Mouse (Mus musculus) heart, postnatal 0 days (tissue): ENCODE data around the gene Itpr2. TPM values are rescaled to one million over a fixed set of nuclear protein-coding genes. Genes with fewer than 3 reads are reported as not detected.

Source experiments
- ATAC-seq: fragments of 200-750 bp; cut with Nextera tagmentation; 2 replicates; pipeline ENCODE4 v1.8.0; 2017; ENCODE audit warnings: low read depth, moderate number of reproducible peaks, moderate library complexity; ENCODE audit not compliant: insufficient read depth
- DNase-seq: peaks from one replicate; pipeline ENCODE4 v3.0.0-alpha.2; 2016; ENCODE audit warnings: low spot score
- H3K27ac ChIP-seq: fragments of 300-500 bp; sonication (generic); 2 replicates; pipeline ENCODE4 v1.5.1; 2014; ENCODE audit warnings: low read depth, mild to moderate bottlenecking
- H3K27me3 ChIP-seq: fragments of 300-500 bp; sonication (generic); 2 replicates; pipeline ENCODE4 v1.6.1; 2014; ENCODE audit warnings: low read length, mixed read lengths; ENCODE audit not compliant: control insufficient read depth, insufficient read depth
- H3K36me3 ChIP-seq: fragments of 300-500 bp; sonication (generic); replicated peaks from 2 replicates; pipeline ENCODE4 v1.6.1; 2014; ENCODE audit warnings: low read length, mixed read lengths; ENCODE audit not compliant: control insufficient read depth, insufficient read depth
- H3K4me1 ChIP-seq: fragments of 300-500 bp; sonication (generic); 2 replicates; pipeline ENCODE4 v1.6.1; 2014; ENCODE audit warnings: antibody characterized with exemption; ENCODE audit not compliant: control insufficient read depth, insufficient read depth
- H3K4me2 ChIP-seq: fragments of 300-500 bp; sonication (generic); 2 replicates; pipeline ENCODE4 v1.6.1; 2014; ENCODE audit warnings: low read depth, mild to moderate bottlenecking, low read length, moderate library complexity
- H3K4me3 ChIP-seq: fragments of 300-500 bp; sonication (generic); 2 replicates; pipeline ENCODE4 v1.5.1; 2014; ENCODE audit warnings: low read depth, low read length
- H3K9ac ChIP-seq: fragments of 300-500 bp; sonication (generic); replicated peaks from 2 replicates; pipeline ENCODE4 v1.6.1; 2014; ENCODE audit warnings: low read depth, low read length, mixed read lengths
- H3K9me3 ChIP-seq: fragments of 300-500 bp; sonication (generic); replicated peaks from 2 replicates; pipeline ENCODE4 v1.6.1; 2016; ENCODE audit warnings: low read length; ENCODE audit not compliant: control insufficient read depth
- CTCF ChIP-seq: IDR thresholded peaks from 2 replicates; pipeline ENCODE4 v1.5.1; 2016; ENCODE audit warnings: antibody characterized with exemption, control low read depth, low read depth
- EP300 ChIP-seq: IDR thresholded peaks from 2 replicates; pipeline ENCODE4 v1.6.1; 2016; ENCODE audit warnings: antibody characterized with exemption, low read depth
- WGBS: fragments of 180-500 bp; shearing (Covaris S2); extraction: QIAGEN DNeasy Blood & Tissue Kit; methylation state at CpG from one replicate; pipeline ENCODE4 v1.1.7; 2014; 5-methylcytosine and 5-hydroxymethylcytosine counted together
- polyA plus RNA-seq: library from polyadenylated mRNA; unstranded; fragments of >200 nt; fragmentation: Nextera tagmentation; extraction: Ambion mirVana; gene quantifications from 2 replicates; pipeline ENCODE4 v1.2.1, GENCODE M21; 2015
- total RNA-seq: library from RNA; depleted of rRNA; stranded (reverse); fragments of >200 nt; gene quantifications from 2 replicates; pipeline ENCODE4 v1.2.3, GENCODE M21; 2014; ENCODE audit warnings: low replicate concordance

Gene Itpr2
- total and polyA plus RNA-seq, 2 experiments from 2014 or later, result 26.5 to 59.5 TPM

DNA sequence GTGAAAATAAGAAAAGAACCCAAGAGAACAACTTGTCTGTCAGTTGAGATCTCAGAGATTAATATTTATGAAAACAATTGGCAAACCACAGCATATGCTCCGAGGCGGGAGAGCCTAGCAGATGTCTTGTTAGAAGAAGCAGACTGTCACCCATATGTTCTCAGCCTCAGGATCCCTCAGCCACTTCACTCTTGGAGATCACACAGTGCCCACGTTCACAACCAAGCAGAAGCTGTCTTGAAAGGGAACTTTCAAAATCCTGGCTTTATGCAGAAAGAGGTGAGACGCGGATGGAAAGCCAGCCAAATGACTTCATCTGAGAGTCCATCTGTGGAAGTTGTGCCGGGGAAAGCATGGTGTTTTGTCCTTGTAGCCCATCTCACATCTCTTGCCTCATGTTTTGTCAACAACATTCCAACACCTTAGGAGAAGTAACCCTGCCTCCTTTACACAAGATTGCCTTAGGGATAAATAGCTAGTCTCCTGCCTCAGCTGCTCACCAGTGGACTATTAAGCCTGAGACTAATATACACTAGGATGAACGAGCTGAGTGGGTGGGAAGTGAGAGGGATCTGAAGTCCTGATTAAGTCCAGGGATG, 219.9 kb downstream of the Itpr2 start:
- no peak overlapping the region for H3K4me3 ChIP-seq
- ATAC-seq (no peak), DNase-seq (no peak)

DNA sequence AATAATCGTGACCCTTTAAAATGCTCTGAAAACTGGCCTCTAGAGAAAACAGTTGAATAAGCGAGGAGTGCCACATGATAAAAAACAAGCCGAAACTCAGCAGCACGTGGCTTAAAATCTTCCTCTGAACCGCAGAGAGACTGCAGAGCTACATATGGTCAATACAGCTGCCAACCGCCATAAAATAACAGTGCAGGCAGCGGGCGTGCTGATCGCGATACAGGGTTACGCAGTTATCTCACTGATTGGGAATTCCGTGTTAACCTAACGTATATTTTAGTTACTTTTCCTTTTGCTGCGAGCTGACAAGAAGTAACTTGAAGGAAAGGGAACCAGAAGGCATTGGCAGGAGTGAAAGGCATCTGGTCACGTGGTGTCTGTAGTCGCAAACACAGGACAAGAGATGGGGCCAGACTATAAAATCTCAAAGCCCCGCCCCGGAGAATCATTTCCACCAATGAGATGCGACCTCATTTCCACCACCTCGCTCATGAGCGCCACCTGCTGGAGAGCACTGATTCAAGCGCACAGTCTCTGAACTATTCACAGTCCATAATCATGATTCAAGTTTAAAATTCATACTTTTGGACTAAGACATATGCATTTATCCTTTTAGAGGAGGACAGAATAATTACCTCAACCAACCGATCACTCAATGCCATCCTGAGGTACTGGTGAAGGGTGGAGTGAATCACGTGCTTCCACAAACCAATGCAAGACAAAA, 220.7 kb downstream of the Itpr2 start:
- DNase-seq (no peak), ATAC-seq (no peak)
- H3K9ac ChIP-seq, result no peak overlapping the region
- no peaks in the 10 kb centered on the region for H3K9me3 ChIP-seq
- H3K27ac ChIP-seq, result no peak overlapping the region
- H3K4me1 ChIP-seq, result no peaks in the 10 kb centered on the region
- H3K27me3 ChIP-seq, result no peaks in the 10 kb centered on the region
- TF ChIP-seq CTCF, result peak; percentile 34
- no peak for TF ChIP-seq EP300
- H3K4me3 ChIP-seq, result no peak overlapping the region
- peaks cover 26% of the 10 kb centered on the region; the same call in 1 of the 2 replicates for H3K36me3 ChIP-seq
- 91% methylated on average over 24 of the region's 24 CpGs for WGBS
- H3K4me2 ChIP-seq, result no peak overlapping the region

More for the DNA sequence above, 219.9 kb downstream of the Itpr2 start:
- no peak overlapping the region for H3K27ac ChIP-seq
- H3K36me3 ChIP-seq, result peaks cover 26% of the 10 kb centered on the region; the same call in 1 of the 2 replicates
- 75% methylated on average over 7 of the region's 7 CpGs for WGBS
- TF ChIP-seq EP300 (no peak), CTCF (no peak)
- H3K27me3 ChIP-seq, result no peaks in the 10 kb centered on the region
- no peaks in the 10 kb centered on the region for H3K4me1 ChIP-seq
- no peaks in the 10 kb centered on the region for H3K9me3 ChIP-seq
- H3K9ac ChIP-seq, result no peak overlapping the region
- no peak overlapping the region for H3K4me2 ChIP-seq

DNA sequence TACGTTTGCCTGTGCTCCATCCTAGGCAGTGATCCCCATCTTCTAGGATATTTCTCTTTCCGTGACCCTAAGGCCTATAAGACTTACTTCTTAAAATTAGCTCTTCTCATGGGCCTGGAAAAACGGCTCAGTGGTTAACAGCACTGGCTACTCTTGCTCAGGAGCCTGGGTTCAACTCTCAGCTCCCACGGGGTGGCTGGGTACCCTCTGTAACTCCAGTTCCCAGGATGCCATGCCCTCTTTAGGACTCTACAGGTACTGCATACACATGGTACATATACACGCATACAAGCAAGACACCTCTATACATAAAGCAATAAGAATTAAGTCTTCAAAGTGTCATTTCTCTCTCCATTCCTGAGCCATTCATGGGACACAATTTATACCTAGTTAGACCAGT, 228.8 kb downstream of the Itpr2 start:
- Histone ChIP-seq H3K27ac (no peak overlapping the region), H3K27me3 (no peaks in the 10 kb centered on the region), H3K4me2 (no peak overlapping the region), H3K4me3 (no peak overlapping the region), H3K9me3 (no peaks in the 10 kb centered on the region), H3K9ac (no peak overlapping the region), H3K4me1 (peaks cover 24% of the 10 kb centered on the region), H3K36me3 (0 out of 2 replicates have a peak, but pooled peaks cover 6% of the 10 kb centered on the region)
- TF ChIP-seq CTCF, result no peak
- TF ChIP-seq EP300, result no peak
- ATAC-seq (no peak), DNase-seq (no peak)
- 90% methylated on average over 5 of the region's 5 CpGs for WGBS

DNA sequence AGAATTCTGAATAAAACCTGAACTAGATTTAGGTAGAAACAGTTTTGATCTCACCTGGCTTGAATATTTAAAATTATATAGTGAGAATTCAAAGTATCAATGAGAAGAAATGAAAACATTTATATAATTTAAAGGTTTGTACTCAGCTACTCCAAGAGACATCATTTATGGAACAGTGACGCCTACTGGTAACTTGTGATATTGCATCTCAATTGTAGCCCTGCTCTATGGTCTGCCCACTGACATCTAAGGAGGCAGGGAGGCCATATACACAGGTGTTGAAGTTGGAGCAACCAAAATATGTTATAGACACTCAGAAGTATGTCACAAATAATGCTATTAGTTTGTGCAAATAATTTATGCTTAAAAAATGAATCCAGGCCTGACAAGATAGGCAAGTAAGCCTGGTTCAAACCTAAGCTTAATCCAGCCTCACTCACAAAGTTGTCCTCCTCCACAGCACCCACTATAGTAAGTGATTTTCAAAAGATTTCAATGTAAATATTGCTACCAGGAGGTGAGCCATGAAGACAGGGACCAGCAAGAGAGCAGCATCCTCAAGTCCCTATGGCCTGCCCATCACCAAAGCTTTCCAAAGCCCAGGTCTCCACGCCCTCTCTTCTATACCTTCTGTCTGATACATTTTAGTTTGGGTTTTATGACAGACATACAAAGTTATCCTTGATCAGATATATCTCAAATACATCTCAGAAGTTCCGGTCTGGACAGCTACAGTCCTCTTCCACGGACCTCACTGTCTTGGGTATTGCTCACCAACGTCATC, 229.6 kb downstream of the Itpr2 start:
- H3K4me2 ChIP-seq, result no peak overlapping the region
- ATAC-seq (no peak), DNase-seq (peak; percentile 50)
- H3K9ac ChIP-seq, result no peak overlapping the region
- no peaks in the 10 kb centered on the region for H3K9me3 ChIP-seq
- TF ChIP-seq CTCF (peak; percentile 82), EP300 (no peak)
- H3K4me1 ChIP-seq, result peaks cover 24% of the 10 kb centered on the region
- no peaks in the 10 kb centered on the region for H3K27me3 ChIP-seq
- 0 out of 2 replicates have a peak, but pooled peaks cover 6% of the 10 kb centered on the region for H3K36me3 ChIP-seq
- 73% methylated on average over 5 of the region's 5 CpGs for whole genome bisulfite sequencing
- no peak overlapping the region for H3K27ac ChIP-seq
- H3K4me3 ChIP-seq, result no peak overlapping the region

DNA sequence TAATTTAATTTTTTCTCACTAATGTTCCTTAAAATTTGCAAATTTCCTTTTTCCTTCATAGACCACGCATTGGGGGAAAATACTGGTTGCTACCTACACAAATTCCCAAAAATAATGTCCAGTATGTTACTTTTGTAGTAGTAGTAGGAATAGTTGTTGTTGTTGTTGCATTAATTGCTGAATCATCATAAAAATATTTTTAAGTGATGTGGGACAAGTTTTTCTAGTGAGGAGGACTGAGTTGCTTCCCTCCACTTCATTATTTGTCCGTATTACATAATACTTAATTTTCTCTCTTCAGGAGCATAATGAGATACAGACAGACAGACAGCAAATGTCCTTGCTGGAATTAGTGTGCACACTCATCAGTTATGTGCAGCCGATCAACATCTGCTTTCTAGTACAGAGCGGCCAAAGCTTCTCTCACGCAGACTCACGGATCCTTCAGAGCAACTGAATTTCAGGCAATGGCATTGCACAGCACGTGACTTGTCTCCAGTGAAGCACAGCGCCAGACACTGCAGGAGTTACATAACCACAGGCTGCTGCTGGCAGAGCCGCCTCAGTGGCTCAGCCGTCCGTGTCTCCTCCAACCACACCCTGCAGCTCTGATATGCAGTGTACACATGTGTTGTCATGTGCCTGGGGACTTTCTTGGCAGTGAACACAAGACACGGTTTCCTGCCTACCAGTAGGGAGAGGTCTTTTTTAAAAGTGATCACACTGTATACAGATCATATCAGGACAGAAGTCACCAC, 231.1 kb downstream of the Itpr2 start:
- DNase-seq (peak; percentile 91), ATAC-seq (peak; percentile 96)
- no peaks in the 10 kb centered on the region for H3K9me3 ChIP-seq
- no peaks in the 10 kb centered on the region for H3K27me3 ChIP-seq
- H3K4me2 ChIP-seq, result no peak overlapping the region
- no peak overlapping the region for H3K9ac ChIP-seq
- 0 out of 2 replicates have a peak, but pooled peaks cover 6% of the 10 kb centered on the region for H3K36me3 ChIP-seq
- 31% methylated on average over 12 of the region's 12 CpGs for WGBS
- peak overlapping the region; percentile 61 for H3K27ac ChIP-seq
- H3K4me1 ChIP-seq, result peaks cover 24% of the 10 kb centered on the region
- 0 out of 2 replicates have a peak, but pooled peaks have one; percentile 53 for TF ChIP-seq EP300
- no peak for TF ChIP-seq CTCF
- no peak overlapping the region for H3K4me3 ChIP-seq
